Mouse (Mus musculus) cerebellum, adult 18-20 months (tissue): ENCODE measurements around the gene Pifo.
"Not testable (repeated sequence)": the region's sequence is repeated elsewhere in the genome, so short reads cannot be mapped to it uniquely, and the experiment has no call there.

Experiments used
- DNase-seq, 2 experiments: peaks; one replicate each; pipeline ENCODE4 v3.0.0; 2021

Pifo gene

DNA sequence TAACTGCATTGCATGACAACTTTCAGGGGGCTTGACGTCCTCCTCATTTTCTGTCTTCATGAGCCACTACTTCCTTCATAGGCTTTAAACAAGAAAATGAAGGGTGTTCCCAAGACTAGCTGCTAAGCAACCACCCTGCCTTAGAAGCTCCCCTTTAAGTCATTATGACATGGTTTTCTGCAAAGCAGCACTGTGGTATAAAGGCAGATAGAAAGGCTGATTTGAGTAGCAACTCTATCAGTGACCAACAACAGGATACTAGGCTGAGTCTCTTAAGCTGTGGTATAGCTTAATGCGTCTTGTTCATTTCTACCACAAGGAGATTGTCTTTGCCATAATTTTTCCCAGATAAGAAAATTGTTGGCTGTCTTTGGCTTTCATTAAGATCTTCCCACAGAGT lies at the start of gene Pifo:
Pifo (minus strand) TSS at position 101 of the 400 bp plus-strand sequence.
- no peak for DNase-seq

DNA sequence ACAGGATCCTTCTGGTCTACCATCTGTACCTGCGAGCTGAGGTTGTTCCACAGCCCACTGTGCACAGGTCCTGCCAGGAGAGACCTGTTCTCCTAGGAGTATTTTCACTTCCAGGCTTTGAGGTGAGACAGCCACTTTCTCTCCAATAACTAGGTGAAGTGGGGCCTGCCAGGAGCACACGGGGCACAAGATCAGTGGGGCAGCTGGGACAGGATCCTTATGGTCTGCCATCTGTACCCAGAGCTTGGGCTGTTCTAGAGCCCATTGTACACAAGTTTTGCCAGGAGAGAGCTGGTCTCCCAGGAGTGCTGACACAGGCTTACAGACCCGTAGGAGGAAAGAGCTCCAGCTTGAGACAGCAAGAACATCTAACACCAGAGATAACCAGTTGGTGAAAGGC lies 43.5 kb upstream of the Pifo start:
- DNase-seq: peak; percentile 47 to 54

- no peak for DNase-seq
These were observed 37.5 kb upstream of the Pifo start for GRCm38 (mm10) chr3:106051896-106052295.

GRCm38 (mm10) chr3:106040306-106040705 lies 25.9 kb upstream of the Pifo start:
- DNase-seq: no peak

GRCm38 (mm10) chr3:106032781-106033180 lies 18.3 kb upstream of the Pifo start, which contains the start of gene Chil5:
Gene Chil5, minus strand, starts transcription at chr3:106032814.
- peak; percentile 30 to 47 for DNase-seq

GRCm38 (mm10) chr3:106024135-106024534 lies 9.7 kb upstream of the Pifo start:
- DNase-seq: no peak

DNA sequence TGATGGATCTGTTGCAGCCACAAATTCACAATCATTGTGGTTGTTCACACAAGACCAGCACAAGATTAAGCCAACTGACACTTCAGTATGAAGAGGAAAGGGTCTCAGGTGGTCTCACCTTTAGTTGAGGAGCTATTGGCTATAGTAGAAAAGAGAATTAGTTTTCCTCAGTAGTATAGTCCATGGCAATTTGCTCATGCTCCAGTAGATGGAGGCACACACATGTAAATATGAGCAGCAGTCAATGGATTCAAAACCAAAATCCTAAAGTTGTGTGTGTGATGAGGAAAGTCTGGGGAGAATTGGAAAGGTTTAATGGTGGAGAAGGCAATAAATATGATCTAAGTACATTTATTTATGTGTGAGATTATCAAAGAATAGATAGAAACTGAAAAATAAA lies 7.4 kb upstream of the Pifo start:
- peak; percentile 35 to 47 for DNase-seq

DNA sequence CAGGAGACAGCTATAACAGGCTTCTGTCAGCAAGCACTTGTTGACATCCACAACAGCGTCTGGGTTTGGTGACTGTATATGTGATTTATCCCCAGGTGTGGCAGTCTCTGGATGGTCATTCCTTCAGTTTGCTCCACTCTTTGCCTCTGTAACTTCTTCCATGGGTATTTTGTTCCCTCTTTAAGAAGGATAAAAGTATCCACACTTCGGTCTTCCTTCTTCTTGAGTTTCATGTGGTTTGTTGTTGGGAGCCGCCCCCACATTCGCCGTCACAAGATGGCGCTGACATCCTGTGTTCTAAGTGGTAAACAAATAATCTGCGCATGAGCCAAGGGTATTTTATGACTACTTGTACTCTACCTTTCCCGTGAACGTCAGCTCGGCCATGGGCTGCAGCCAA lies 11.1 kb downstream of the Pifo start:
- not testable (repeated sequence) for DNase-seq

DNA sequence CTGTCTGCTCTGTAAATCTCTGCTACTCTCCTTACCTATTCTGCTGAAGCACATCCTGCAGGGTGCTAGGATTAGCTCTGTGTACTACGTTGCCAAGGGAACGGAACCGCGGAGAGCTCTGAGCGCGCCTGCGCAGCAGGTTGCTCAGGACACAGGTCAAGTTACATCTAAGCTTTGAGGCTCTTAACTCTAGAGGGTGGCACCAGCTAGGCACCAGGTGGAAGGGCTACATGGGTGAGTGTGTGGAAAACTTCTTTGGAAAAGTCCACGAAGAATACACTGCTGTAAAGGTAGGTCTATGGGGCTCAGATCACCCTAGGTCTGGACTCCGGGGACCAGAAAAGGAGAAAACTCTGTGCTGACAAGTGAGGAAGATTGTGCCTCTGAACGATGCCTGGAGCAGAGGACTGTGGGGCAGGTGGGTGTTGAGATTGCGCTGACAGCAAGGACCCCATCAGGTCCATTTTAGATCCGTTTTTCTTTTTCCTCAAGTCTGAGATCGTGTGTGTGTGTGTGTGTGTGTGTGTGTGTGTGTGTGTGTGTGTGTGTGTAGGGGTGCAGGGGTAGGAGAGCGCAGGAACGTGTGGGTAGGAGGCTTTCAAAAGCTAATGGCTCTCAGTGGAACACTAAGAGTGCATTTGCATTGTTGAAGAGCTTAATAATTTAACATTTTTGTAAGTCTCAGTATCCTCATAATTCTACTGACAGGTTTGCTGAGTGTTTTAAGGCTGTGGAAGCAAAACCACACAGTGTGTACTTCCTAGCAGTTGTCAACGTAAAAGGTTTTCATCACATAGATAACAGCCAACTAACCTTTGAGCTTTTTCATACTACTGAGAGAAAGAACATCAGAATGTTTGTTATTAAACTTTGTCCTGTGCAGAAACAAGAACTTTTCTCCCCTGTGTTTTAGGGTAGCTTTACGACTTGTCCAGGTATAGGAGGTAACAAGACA lies 12.8 kb downstream of the Pifo start:
- DNase-seq: peak; percentile 23 to 24

DNA sequence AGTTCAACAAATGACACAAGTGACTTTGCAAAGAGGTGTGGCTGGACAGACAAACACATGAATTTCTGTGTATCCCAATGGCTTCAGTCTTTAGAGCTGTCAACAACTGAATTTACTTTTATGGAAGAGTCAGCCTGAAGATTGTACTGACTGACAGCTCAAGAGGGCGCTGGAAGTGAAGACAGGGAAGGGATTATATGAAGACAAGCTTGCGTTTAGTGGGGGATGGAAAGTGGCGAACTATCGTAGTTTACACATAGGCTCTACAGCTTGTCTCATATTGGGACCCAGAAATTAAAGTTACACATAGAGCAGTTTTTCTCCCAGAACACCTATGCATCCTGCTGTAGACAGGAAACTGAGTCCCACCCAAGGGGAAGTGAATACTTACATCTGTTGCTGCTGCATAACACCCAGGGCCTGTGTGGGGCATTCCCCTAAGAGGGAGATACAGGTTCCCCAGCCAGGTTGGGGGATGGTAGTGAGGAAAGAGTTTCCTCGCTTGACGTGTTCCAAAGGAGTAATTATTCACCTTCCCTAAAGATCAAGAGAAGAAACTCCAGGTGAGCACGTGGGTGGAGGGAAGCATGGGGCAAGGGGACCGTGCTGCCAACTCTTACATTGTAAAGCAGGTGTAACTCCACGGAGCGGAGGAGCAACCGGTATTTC lies 13.6 kb downstream of the Pifo start:
- no peak for DNase-seq

- no peak for DNase-seq
These were observed 19.7 kb downstream of the Pifo start for GRCm38 (mm10) chr3:105994730-105995129.

DNA sequence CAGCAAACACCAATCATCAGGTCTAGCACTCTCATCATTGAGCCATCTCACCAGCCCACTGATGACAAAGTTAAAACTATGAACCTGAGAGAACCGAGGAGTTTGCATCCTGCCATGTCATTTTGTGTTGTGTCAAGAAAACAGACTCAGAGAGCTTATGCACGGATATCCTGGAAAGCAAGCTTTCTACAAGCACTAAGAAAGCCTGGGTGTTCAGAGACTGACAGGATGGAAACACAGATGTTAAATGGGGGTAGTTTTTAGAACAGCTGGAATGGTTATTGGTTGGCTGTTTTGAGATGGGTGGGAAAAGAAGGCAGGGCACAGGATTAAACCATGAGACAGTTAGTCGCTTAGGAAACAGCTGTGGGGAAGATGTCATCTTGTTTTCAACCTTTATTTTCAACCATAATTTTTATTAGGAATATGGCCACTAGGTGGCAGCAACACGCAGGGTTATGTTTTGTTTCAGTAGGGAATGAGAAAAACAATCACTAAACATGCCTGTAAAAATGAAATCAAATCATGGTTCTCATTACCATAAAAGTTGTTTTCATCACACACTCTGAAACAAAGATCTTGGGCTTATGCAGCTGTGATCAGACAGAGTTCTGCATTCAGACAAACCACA lies 22.7 kb downstream of the Pifo start:
- peak; percentile 38 to 63 for DNase-seq

DNA sequence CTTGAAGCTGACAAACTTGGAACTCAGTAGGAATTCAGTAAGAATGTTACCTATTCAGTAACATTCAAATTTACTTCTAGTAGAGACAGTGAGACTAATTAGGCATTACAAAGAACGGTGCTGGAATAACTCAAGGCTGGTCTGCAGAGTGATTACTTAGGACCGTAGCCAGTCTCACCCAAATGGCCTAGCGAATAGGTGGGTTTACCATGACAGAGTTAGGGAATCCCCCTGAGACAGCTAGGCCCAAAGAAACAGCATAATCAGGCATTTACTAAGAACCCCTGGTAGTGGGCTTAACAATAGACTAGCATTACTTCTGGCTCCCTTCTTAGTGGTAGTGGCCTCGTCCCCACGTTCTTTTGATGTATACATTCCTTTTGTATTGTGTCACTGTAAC lies 24.8 kb downstream of the Pifo start:
- DNase-seq: not testable (repeated sequence)

DNA sequence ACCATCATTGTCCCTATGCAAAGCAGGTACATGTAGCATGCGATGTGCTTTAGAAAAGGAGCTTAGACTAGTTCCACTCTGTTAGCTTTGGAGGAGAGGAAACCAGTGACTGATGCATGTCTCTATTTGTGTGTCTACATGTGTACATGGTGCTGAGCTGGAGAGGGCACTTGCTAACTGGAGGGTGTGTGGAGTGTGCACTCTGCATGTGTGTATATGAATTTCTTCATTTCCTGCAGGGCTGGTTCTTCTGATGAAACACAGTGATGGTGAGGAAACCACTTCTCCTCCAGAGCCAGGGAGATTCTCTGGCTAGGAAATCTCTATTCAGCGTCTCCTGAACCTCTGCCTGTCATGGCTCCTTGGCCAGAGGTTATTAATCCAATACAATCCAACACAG lies 40.3 kb downstream of the Pifo start:
- DNase-seq: no peak

GRCm38 (mm10) chr3:105973411-105973810 lies 41.0 kb downstream of the Pifo start, which contains the start of gene Ovgp1:
Gene Ovgp1, plus strand, starts transcription at chr3:105973711.
- no peak for DNase-seq

DNA sequence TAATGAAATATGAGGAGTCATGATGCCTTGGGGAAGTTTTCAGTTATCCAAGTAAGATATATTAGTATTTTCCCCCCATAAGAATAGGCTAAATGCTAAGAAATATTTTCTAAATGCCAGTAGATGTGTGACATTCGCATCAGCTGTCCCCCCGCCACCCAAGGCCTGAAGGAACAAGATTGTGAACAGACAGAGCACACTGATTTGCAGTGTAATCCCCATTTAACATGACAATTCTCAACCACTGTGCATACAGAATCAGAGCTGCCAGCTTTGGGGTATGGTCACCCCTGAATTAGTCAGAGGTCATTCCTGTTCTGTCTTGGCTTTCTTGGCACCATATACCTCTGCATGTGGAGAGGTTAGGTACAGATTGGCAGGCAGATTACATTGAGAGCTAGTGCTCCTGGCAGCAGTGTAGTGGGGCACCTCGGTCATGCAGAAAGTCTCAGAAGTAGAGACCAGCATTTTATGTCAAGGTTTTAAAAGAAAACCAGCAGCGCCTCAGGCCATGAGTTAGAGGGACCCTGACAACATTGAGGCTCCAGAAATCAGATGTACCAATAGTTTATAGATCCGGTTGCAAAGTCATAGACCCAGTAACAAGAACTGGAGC lies 42.5 kb downstream of the Pifo start:
- DNase-seq: no peak

DNA sequence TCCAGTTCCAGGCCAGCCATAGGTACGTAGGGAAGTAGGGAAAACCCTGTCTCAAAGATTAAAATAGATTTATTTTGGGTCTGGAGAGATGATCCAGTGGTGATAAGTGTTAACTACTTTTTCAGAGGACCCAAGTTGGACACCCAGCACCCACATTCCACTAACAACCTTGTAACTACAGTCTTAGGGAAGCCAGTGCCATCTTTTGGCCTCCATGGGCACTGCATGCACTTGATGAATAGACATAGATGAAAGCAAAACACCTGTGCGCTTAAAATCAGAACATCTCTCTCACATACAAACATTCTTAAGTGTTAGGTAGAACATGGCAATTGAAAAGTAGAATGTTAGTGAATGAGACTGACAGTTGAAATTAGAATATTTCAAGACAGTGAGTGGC lies 53.7 kb downstream of the Pifo start:
- peak in 1 of 2 experiments; percentile 15 for DNase-seq

DNA sequence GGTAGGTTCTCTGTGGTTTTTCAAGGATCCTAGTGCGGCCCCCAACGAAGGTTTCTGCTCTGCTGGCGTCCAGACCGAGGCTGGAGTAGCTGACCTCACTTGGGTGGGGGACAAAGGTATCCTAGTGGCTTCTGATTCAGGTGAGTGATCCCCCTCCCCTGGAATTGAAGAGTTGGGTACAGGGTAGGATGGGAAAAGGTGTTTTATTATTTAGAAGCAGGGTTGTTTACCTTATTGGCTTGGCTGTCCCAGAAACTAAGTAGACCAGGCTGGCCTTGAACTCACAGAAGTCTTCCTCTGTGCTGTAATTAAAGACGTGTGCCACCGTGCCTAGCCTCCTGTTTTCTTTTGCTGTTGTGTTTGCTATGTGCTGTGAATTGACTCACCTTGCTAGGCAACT lies 54.4 kb downstream of the Pifo start, which contains the start of gene Atp5f1:
Atp5f1 (minus strand) TSS at position 101 of the 400 bp plus-strand sequence.
- DNase-seq: no peak

GRCm38 (mm10) chr3:105959585-105959984 lies 54.9 kb downstream of the Pifo start:
- no peak for DNase-seq

- DNase-seq: peak; percentile 92 to 93
These were observed 55.4 kb downstream of the Pifo start, which contains the start of gene Wdr77 for GRCm38 (mm10) chr3:105958974-105959580. Gene Wdr77, plus strand, starts transcription at chr3:105959369.

GRCm38 (mm10) chr3:105958204-105958603 lies 56.2 kb downstream of the Pifo start:
- no peak for DNase-seq

DNA sequence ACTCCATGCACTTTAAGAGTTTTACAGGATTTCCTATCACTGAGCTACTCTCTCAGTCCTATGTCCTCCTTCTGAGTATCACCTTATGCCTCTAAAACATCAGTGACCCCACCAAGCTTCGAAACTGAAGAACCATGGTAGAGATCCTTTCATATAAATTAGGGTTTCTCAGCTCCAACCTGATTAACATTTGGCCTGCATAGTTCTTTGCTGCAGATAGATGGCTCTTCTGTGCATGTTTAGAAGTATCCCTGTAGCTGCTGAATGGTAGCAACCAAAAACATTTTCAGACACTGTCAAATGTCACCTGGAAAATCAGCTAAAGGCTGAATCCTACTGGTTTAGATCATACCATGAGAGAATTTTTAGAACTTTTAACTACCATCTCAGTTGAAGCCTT lies 57.2 kb downstream of the Pifo start:
- no peak for DNase-seq
